Comparison of ENCODE assay signal across 32 mouse cellular contexts in the genomic region with DNA sequence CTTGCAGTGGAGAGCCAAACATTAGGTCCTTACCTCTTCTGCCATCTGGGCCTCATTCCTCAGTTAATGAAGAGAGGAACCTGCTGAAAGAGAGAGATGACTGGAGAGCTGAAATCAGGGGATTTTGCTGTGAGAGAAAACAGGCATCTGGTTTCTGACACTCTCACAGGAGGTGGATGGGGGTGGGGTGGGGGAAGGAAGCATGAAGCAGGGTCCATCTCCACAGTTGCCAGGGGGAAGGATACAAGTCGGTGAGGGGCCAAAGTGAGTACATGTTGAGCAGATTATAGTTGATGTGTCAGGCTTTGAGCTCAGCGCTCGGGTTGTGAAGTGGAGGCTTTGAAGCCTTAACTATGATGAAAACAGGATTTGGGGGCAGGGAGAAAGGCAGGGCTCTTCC. TPM values are rescaled to one million over a fixed set of nuclear protein-coding genes. Genes with fewer than 3 reads are reported as not detected.
DNase-seq lines count a peak whose midpoint lies in the region; ATAC-seq lines count a peak whose summit lies in the region.
"Had no signal": no experiment of that assay in that cellular context is flagged by ENCODE, and none has a peak within 500 bp of the region (broad histone marks: within the 10 kb centered on the region; RNA-seq: fewer than 3 reads in every experiment).

No protein-coding gene starts in this region.

- H3K9me3 ChIP-seq in limb, embryonic 10.5 days (replicated peaks), result no peaks in the 10 kb centered on the region
- H3K9me3 ChIP-seq: intestine, embryonic 15.5 days; limb, embryonic 15.5 days; liver, embryonic 13.5 days; midbrain, embryonic 15.5 days had no signal

- 29% methylated on average over 3 of the region's 3 CpGs for WGBS in limb, embryonic 10.5 days

- no peak for ATAC-seq in CD4-positive, CD25-positive, alpha-beta regulatory T cell, adult 4 months
- ATAC-seq: activated CD4-positive, CD25-positive, alpha-beta regulatory T cell, adult 4 months; forebrain, embryonic 16.5 days; hindbrain, embryonic 16.5 days; intestine, embryonic 15.5 days; midbrain, embryonic 15.5 days had no signal

- peak overlapping the region; percentile 37; the same call in 1 of the 2 replicates for H3K27ac ChIP-seq in limb, embryonic 10.5 days
- H3K27ac ChIP-seq: intestine, embryonic 15.5 days; kidney, postnatal 0 days; limb, embryonic 15.5 days; liver, embryonic 13.5 days; macrophage; midbrain, embryonic 15.5 days; stomach, postnatal 0 days had no signal

- peaks cover 28% of the 10 kb centered on the region for H3K4me1 ChIP-seq in limb, embryonic 10.5 days
- H3K4me1 ChIP-seq: intestine, embryonic 15.5 days; liver, embryonic 13.5 days; midbrain, embryonic 15.5 days had no signal

- no peak overlapping the region for H3K4me3 ChIP-seq in limb, embryonic 10.5 days
- H3K4me3 ChIP-seq: intestine, embryonic 15.5 days; limb, embryonic 15.5 days; liver, embryonic 13.5 days; midbrain, embryonic 15.5 days had no signal

- no peaks in the 10 kb centered on the region for H3K27me3 ChIP-seq in limb, embryonic 10.5 days (ENCODE audit: low read depth, poor library complexity, severe bottlenecking)
- H3K27me3 ChIP-seq: CH12.LX; intestine, embryonic 15.5 days; limb, embryonic 15.5 days; liver, embryonic 13.5 days; midbrain, embryonic 15.5 days had no signal

- no peaks in the 10 kb centered on the region for H3K36me3 ChIP-seq in limb, embryonic 10.5 days
- H3K36me3 ChIP-seq: intestine, embryonic 15.5 days; limb, embryonic 15.5 days; liver, embryonic 13.5 days; midbrain, embryonic 15.5 days had no signal

- peak; percentile 27 for DNase-seq in heart, adult 11 months
- no peak for DNase-seq in heart, adult 9 months (ENCODE audit: low spot score in 2 of 2)
- DNase-seq in testis, postnatal 10 days (ENCODE audit: low spot score), result peak; percentile 12
- no peak for DNase-seq in testis, postnatal 14 days (ENCODE audit: low spot score)
- DNase-seq in limb, embryonic 10.5 days (ENCODE audit: low spot score), result peak; percentile 40
- DNase-seq: adrenal gland, adult 2 months; adrenal gland, postnatal 36 days; B cell, adult 2 months; cerebellum, adult 18-20 months; cerebellum, postnatal 10 days; gastrocnemius, postnatal 14 days; heart, adult 18-20 months; heart, postnatal 14 days; kidney, adult 8-10 months; kidney, postnatal 4 days; liver, embryonic 13.5 days; lung, adult 2 months; lung, postnatal 10 days; right cerebral cortex, adult 18-20 months; right cerebral cortex, postnatal 4 days; thymus, postnatal 4 days had no signal

RNA-seq across cellular contexts. Expression of gene Cdon, which starts 41.9 kb away (rescaled TPM):
- polyA plus RNA-seq in limb, embryonic 10.5 days (2016; fragmentation: Nextera tagmentation; extraction: Ambion mirVana), result 10.5 and 16.1 TPM in 2 replicates
- polyA plus RNA-seq in CD4-positive, CD25-positive, alpha-beta regulatory T cell, adult 4 months (2017; shearing (Covaris generic)), result 1 to 10 TPM; 2.7 to 4.1 TPM

Comparison
In these comparisons a context has a peak if more than half of its experiments do, and no peak if none do; other contexts are left out.
1. DNase-seq: peak in heart, adult 11 months (single experiment), testis, postnatal 10 days (single experiment) and limb, embryonic 10.5 days (single experiment); none in heart, adult 9 months (0 of 2) and testis, postnatal 14 days (single experiment).